ENCODE assay signal across 10 mouse cellular contexts in genomic region chr10:121627216-121627852, GRCm38 (mm10). TPM values are rescaled to one million over a fixed set of nuclear protein-coding genes. Genes with fewer than 3 reads are reported as not detected.
DNase-seq lines count a peak whose midpoint lies in the region; ATAC-seq lines count a peak whose summit lies in the region.
"Had no signal": no experiment of that assay in that cellular context is flagged by ENCODE, and none has a peak within 500 bp of the region (broad histone marks: within the 10 kb centered on the region; RNA-seq: fewer than 3 reads in every experiment).

No protein-coding gene starts in this region.

- peak overlapping the region; percentile 79; the same call in 1 of the 2 replicates for H3K9ac ChIP-seq in lung, embryonic 16.5 days (ENCODE audit: low read length)
- H3K9ac ChIP-seq in intestine, embryonic 14.5 days (ENCODE audit: low read length) = no peak overlapping the region
- no peak overlapping the region for H3K9ac ChIP-seq in stomach, embryonic 14.5 days (replicated peaks; ENCODE audit: low read depth, low read length)

- peaks cover 1% of the 10 kb centered on the region for H3K36me3 ChIP-seq in heart, embryonic 10.5 days
- no peaks in the 10 kb centered on the region for H3K36me3 ChIP-seq in lung, embryonic 16.5 days (ENCODE audit: control insufficient read depth, insufficient read depth, low read length)
- H3K36me3 ChIP-seq in intestine, embryonic 14.5 days (ENCODE audit: control insufficient read depth, insufficient read depth, low read length) = peaks cover 6% of the 10 kb centered on the region
- peaks cover 3% of the 10 kb centered on the region for H3K36me3 ChIP-seq in stomach, embryonic 14.5 days (ENCODE audit: control insufficient read depth, insufficient read depth, low read length)

- intact Hi-C loops in heart, postnatal 10 days (cut with DNase I) = loop anchor here (5.0 kb wide), 1 partner anchor 110 kb away; the partner anchor contains the start of gene BC048403

- peak overlapping the region; percentile 88; the same call in 1 of the 2 replicates for H3K4me3 ChIP-seq in heart, embryonic 10.5 days
- peak overlapping the region; percentile 63; the same call in 1 of the 2 replicates for H3K4me3 ChIP-seq in lung, embryonic 16.5 days (ENCODE audit: low read length)
- no peak overlapping the region for H3K4me3 ChIP-seq in intestine, embryonic 14.5 days (ENCODE audit: low read depth, low read length)
- no peak overlapping the region for H3K4me3 ChIP-seq in stomach, embryonic 14.5 days (ENCODE audit: low read depth, low read length)

- no peaks in the 10 kb centered on the region for H3K9me3 ChIP-seq in heart, embryonic 10.5 days
- H3K9me3 ChIP-seq in lung, embryonic 16.5 days (ENCODE audit: control insufficient read depth, low read length) = no peaks in the 10 kb centered on the region
- H3K9me3 ChIP-seq in intestine, embryonic 14.5 days (ENCODE audit: control insufficient read depth, low read length) = no peaks in the 10 kb centered on the region
- H3K9me3 ChIP-seq in stomach, embryonic 14.5 days (ENCODE audit: control insufficient read depth, low read depth, low read length) = no peaks in the 10 kb centered on the region

- H3K27me3 ChIP-seq in heart, embryonic 10.5 days (ENCODE audit: insufficient read depth, poor library complexity, severe bottlenecking) = no peaks in the 10 kb centered on the region
- H3K27me3 ChIP-seq in lung, embryonic 16.5 days (ENCODE audit: control insufficient read depth, insufficient read depth, low read depth, low read length) = no peaks in the 10 kb centered on the region
- H3K27me3 ChIP-seq in intestine, embryonic 14.5 days (replicated peaks; ENCODE audit: control insufficient read depth, insufficient read depth, low read length) = no peaks in the 10 kb centered on the region
- no peaks in the 10 kb centered on the region for H3K27me3 ChIP-seq in stomach, embryonic 14.5 days (ENCODE audit: control insufficient read depth, insufficient read depth, low read length)

- peaks cover 13% of the 10 kb centered on the region; the same call in 1 of the 2 replicates for H3K4me1 ChIP-seq in heart, embryonic 10.5 days
- peaks cover 11% of the 10 kb centered on the region for H3K4me1 ChIP-seq in lung, embryonic 16.5 days (replicated peaks; ENCODE audit: control insufficient read depth, insufficient read depth, low read length)
- H3K4me1 ChIP-seq in intestine, embryonic 14.5 days (replicated peaks; ENCODE audit: control insufficient read depth, insufficient read depth, low read length) = peaks cover 9% of the 10 kb centered on the region
- peaks cover 8% of the 10 kb centered on the region for H3K4me1 ChIP-seq in stomach, embryonic 14.5 days (ENCODE audit: control insufficient read depth, insufficient read depth, low read length)

- DNase-seq in heart, embryonic 10.5 days (ENCODE audit: low spot score) = no peak
- DNase-seq in heart, postnatal 10 days = no peak
- no peak for DNase-seq in lung, postnatal 36 days
- DNase-seq in intestine, embryonic 14.5 days (ENCODE audit: low spot score) = no peak
- no peak for DNase-seq in layer of hippocampus, postnatal 25 days (ENCODE audit: extremely low spot score in 1 of 2, low spot score in 1 of 2)
- DNase-seq in cerebellum, postnatal 14 days = no peak
- DNase-seq: heart, postnatal 36 days had no signal

- H3K27ac ChIP-seq in heart, embryonic 10.5 days = no peak overlapping the region
- no peak overlapping the region for H3K27ac ChIP-seq in lung, embryonic 16.5 days (ENCODE audit: low read length)
- H3K27ac ChIP-seq in intestine, embryonic 14.5 days (ENCODE audit: low read depth) = no peak overlapping the region
- no peak overlapping the region for H3K27ac ChIP-seq in stomach, embryonic 14.5 days (ENCODE audit: low read length)

- ATAC-seq in lung, embryonic 16.5 days (ENCODE audit: low read depth) = no peak
- no peak for ATAC-seq in intestine, embryonic 14.5 days (replicated peaks; ENCODE audit: low FRiP score, low TSS enrichment, low read depth)
- no peak for ATAC-seq in stomach, embryonic 14.5 days (ENCODE audit: insufficient number of reproducible peaks, insufficient read depth, low FRiP score, low read depth)

- peak overlapping the region; percentile 59 for H3K4me2 ChIP-seq in lung, embryonic 16.5 days (ENCODE audit: low read depth, low read length)
- peak overlapping the region; percentile 43; the same call in 1 of the 2 replicates for H3K4me2 ChIP-seq in intestine, embryonic 14.5 days (ENCODE audit: low read length)
- peak overlapping the region; percentile 41; the same call in 1 of the 2 replicates for H3K4me2 ChIP-seq in stomach, embryonic 14.5 days (replicated peaks; ENCODE audit: low read depth, low read length)

- WGBS in heart, embryonic 10.5 days = 85% methylated on average over 10 of the region's 10 CpGs
- 78% methylated on average over 10 of the region's 10 CpGs for WGBS in lung, embryonic 16.5 days
- WGBS in intestine, embryonic 14.5 days = 80% methylated on average over 10 of the region's 10 CpGs
- WGBS in stomach, embryonic 14.5 days = 74% methylated on average over 10 of the region's 10 CpGs

RNA-seq across cellular contexts. Expression of gene Xpot, which starts 1.2 kb away (rescaled TPM):
- polyA plus RNA-seq in heart, embryonic 10.5 days (2016; fragmentation: Nextera tagmentation; extraction: Ambion mirVana) = 44.8 and 48.8 TPM in 2 replicates
- total RNA-seq in heart, postnatal 10 days (2021) = 10 to 100 TPM; 31.7 to 33.8 TPM
- polyA plus RNA-seq in lung, embryonic 16.5 days (2015; fragmentation: Nextera tagmentation; extraction: Ambion mirVana) = 35.4 and 42.8 TPM in 2 replicates
- 48.1 and 59.2 TPM in 2 replicates for polyA plus RNA-seq in intestine, embryonic 14.5 days (2014; fragmentation: Nextera tagmentation; extraction: Ambion mirVana)
- polyA plus RNA-seq in stomach, embryonic 14.5 days (2014; fragmentation: Nextera tagmentation; extraction: Ambion mirVana) = 59.9 and 60.2 TPM in 2 replicates
- 10 to 100 TPM; 61.2 to 69.0 TPM for total RNA-seq in layer of hippocampus, postnatal 25 days (2021)

RNA-seq across cellular contexts. Expression of gene D930020B18Rik, which starts 14.1 kb away (rescaled TPM):
- polyA plus RNA-seq in heart, embryonic 10.5 days (2016; fragmentation: Nextera tagmentation; extraction: Ambion mirVana) = 0.11 TPM in 1 of 2 replicates, not detected in the other
- total RNA-seq in heart, postnatal 10 days (2021) = not detected
- 0.30 and 0.38 TPM in 2 replicates for polyA plus RNA-seq in lung, embryonic 16.5 days (2015; fragmentation: Nextera tagmentation; extraction: Ambion mirVana)
- polyA plus RNA-seq in intestine, embryonic 14.5 days (2014; fragmentation: Nextera tagmentation; extraction: Ambion mirVana) = 0.27 and 0.68 TPM in 2 replicates
- 2.2 and 2.3 TPM in 2 replicates for polyA plus RNA-seq in stomach, embryonic 14.5 days (2014; fragmentation: Nextera tagmentation; extraction: Ambion mirVana)
- total RNA-seq in layer of hippocampus, postnatal 25 days (2021) = under 1 TPM; 0.27 to 0.52 TPM
- total RNA-seq: heart, postnatal 36 days; megakaryocyte, adult 5-6 weeks had no signal

RNA-seq across cellular contexts. Expression of gene Tbk1, which starts 40.7 kb away (rescaled TPM):
- 28.1 and 31.4 TPM in 2 replicates for polyA plus RNA-seq in heart, embryonic 10.5 days (2016; fragmentation: Nextera tagmentation; extraction: Ambion mirVana)
- 10 to 100 TPM; 17.3 to 19.5 TPM for total RNA-seq in heart, postnatal 10 days (2021)
- polyA plus RNA-seq in lung, embryonic 16.5 days (2015; fragmentation: Nextera tagmentation; extraction: Ambion mirVana) = 37.0 and 39.2 TPM in 2 replicates
- 34.8 and 40.3 TPM in 2 replicates for polyA plus RNA-seq in intestine, embryonic 14.5 days (2014; fragmentation: Nextera tagmentation; extraction: Ambion mirVana)
- polyA plus RNA-seq in stomach, embryonic 14.5 days (2014; fragmentation: Nextera tagmentation; extraction: Ambion mirVana) = 38.6 and 45.7 TPM in 2 replicates
- 10 to 100 TPM; 47.6 to 50.8 TPM for total RNA-seq in layer of hippocampus, postnatal 25 days (2021)

Comparison
In these comparisons a context has a peak if more than half of its experiments do, and no peak if none do; other contexts are left out.
1. H3K4me3 ChIP-seq: peak in heart, embryonic 10.5 days (single experiment) and lung, embryonic 16.5 days (single experiment); none in intestine, embryonic 14.5 days (single experiment) and stomach, embryonic 14.5 days (single experiment).
2. Peak in every context shown above with its lines, with median percentiles within 50 percentile points of each other: H3K4me2 ChIP-seq.